In genomic region chr2:5420621-5421196, GRCm38 (mm10) we compare ENCODE assay signal across 22 mouse cellular contexts.
DNase-seq lines count a peak whose midpoint lies in the region; ATAC-seq and TF ChIP-seq lines count a peak whose summit lies in the region.
"Had no signal": no experiment of that assay in that cellular context is flagged by ENCODE, and none has a peak within 500 bp of the region (broad histone marks: within the 10 kb centered on the region; RNA-seq: fewer than 3 reads in every experiment).

No protein-coding gene starts in this region.

- no peaks in the 10 kb centered on the region for H3K9me3 ChIP-seq in midbrain, embryonic 15.5 days
- no peaks in the 10 kb centered on the region for H3K9me3 ChIP-seq in midbrain, embryonic 13.5 days
- no peaks in the 10 kb centered on the region for H3K9me3 ChIP-seq in midbrain, postnatal 0 days (ENCODE audit: low read length)
- no peaks in the 10 kb centered on the region for H3K9me3 ChIP-seq in liver, postnatal 0 days (ENCODE audit: low read length)
- H3K9me3 ChIP-seq: embryonic facial prominence, embryonic 13.5 days; forebrain, embryonic 15.5 days; heart, embryonic 10.5 days; hindbrain, embryonic 12.5 days; liver, embryonic 12.5 days; neural tube, embryonic 13.5 days had no signal

- no peak overlapping the region for H3K4me3 ChIP-seq in midbrain, embryonic 15.5 days
- no peak overlapping the region for H3K4me3 ChIP-seq in midbrain, embryonic 13.5 days (replicated peaks)
- no peak overlapping the region for H3K4me3 ChIP-seq in midbrain, postnatal 0 days (ENCODE audit: low read depth, low read length)
- no peak overlapping the region for H3K4me3 ChIP-seq in liver, postnatal 0 days (ENCODE audit: low read depth, low read length)
- H3K4me3 ChIP-seq: embryonic facial prominence, embryonic 13.5 days; forebrain, embryonic 15.5 days; heart, embryonic 10.5 days; hindbrain, embryonic 12.5 days; left cerebral cortex, adult 2 months; liver, embryonic 12.5 days; neural tube, embryonic 13.5 days had no signal

- TF ChIP-seq CTCF in midbrain, postnatal 0 days (IDR thresholded peaks at IDR 0.05): no peak
- TF ChIP-seq CTCF in liver, postnatal 0 days (IDR thresholded peaks at IDR 0.05; ENCODE audit: low read depth): no peak

- no peaks in the 10 kb centered on the region for H3K4me1 ChIP-seq in midbrain, embryonic 15.5 days
- H3K4me1 ChIP-seq in midbrain, embryonic 13.5 days (replicated peaks): peaks cover 3% of the 10 kb centered on the region; the same call in 1 of the 2 replicates
- H3K4me1 ChIP-seq in midbrain, postnatal 0 days (ENCODE audit: insufficient read depth, low read length): no peaks in the 10 kb centered on the region
- H3K4me1 ChIP-seq in liver, postnatal 0 days (ENCODE audit: insufficient read depth): peaks cover 4% of the 10 kb centered on the region; the same call in 1 of the 2 replicates
- H3K4me1 ChIP-seq: heart, embryonic 10.5 days; hindbrain, embryonic 12.5 days; liver, embryonic 12.5 days; neural tube, embryonic 13.5 days had no signal

- DNase-seq in embryo, embryonic 10.5 days (ENCODE audit: low spot score): peak; percentile 12
- no peak for DNase-seq in embryo, embryonic 10 days (ENCODE audit: low spot score)
- DNase-seq in kidney, postnatal 10 days: peak; percentile 64
- no peak for DNase-seq in kidney, adult 11 months
- DNase-seq in midbrain, postnatal 0 days (ENCODE audit: low spot score): peak; percentile 29
- no peak for DNase-seq in liver, postnatal 0 days
- DNase-seq: adrenal gland, postnatal 36 days; cerebellum, adult 18-20 months; cerebellum, postnatal 25 days; gastrocnemius, postnatal 36 days; layer of hippocampus, adult 9-11 months; right cerebral cortex, postnatal 14 days; spleen, adult 18-20 months had no signal

- no peaks in the 10 kb centered on the region for H3K27me3 ChIP-seq in midbrain, embryonic 15.5 days (replicated peaks)
- H3K27me3 ChIP-seq in midbrain, embryonic 13.5 days: peaks cover 8% of the 10 kb centered on the region
- H3K27me3 ChIP-seq in midbrain, postnatal 0 days (ENCODE audit: insufficient read depth, low read length): no peaks in the 10 kb centered on the region
- H3K27me3 ChIP-seq in liver, postnatal 0 days (ENCODE audit: insufficient read depth, low read length): no peaks in the 10 kb centered on the region
- H3K27me3 ChIP-seq: embryonic facial prominence, embryonic 13.5 days; forebrain, embryonic 15.5 days; hindbrain, embryonic 12.5 days; liver, embryonic 12.5 days; neural tube, embryonic 13.5 days had no signal

- ATAC-seq in midbrain, embryonic 15.5 days (replicated peaks): 0 out of 2 replicates have a peak, but pooled peaks have one; percentile 24
- no peak for ATAC-seq in midbrain, embryonic 13.5 days
- ATAC-seq in midbrain, postnatal 0 days (ENCODE audit: low FRiP score): no peak
- ATAC-seq in liver, postnatal 0 days: no peak
- ATAC-seq: forebrain, embryonic 15.5 days; liver, embryonic 12.5 days had no signal

- no peak for TF ChIP-seq EP300 in liver, postnatal 0 days (IDR thresholded peaks at IDR 0.05; ENCODE audit: low read depth)

- no peak overlapping the region for H3K9ac ChIP-seq in midbrain, embryonic 15.5 days
- no peak overlapping the region for H3K9ac ChIP-seq in midbrain, embryonic 13.5 days (replicated peaks)
- H3K9ac ChIP-seq in midbrain, postnatal 0 days (replicated peaks; ENCODE audit: low read length, poor library complexity, severe bottlenecking): no peak overlapping the region
- H3K9ac ChIP-seq in liver, postnatal 0 days (replicated peaks): no peak overlapping the region
- H3K9ac ChIP-seq: embryonic facial prominence, embryonic 13.5 days; forebrain, embryonic 15.5 days; hindbrain, embryonic 12.5 days; liver, embryonic 12.5 days; neural tube, embryonic 13.5 days had no signal

- peak overlapping the region; percentile 25; the same call in 1 of the 2 replicates for H3K27ac ChIP-seq in midbrain, embryonic 15.5 days
- no peak overlapping the region for H3K27ac ChIP-seq in midbrain, embryonic 13.5 days
- no peak overlapping the region for H3K27ac ChIP-seq in midbrain, postnatal 0 days (ENCODE audit: low read depth, low read length)
- no peak overlapping the region for H3K27ac ChIP-seq in liver, postnatal 0 days (ENCODE audit: low read depth)
- H3K27ac ChIP-seq: embryonic facial prominence, embryonic 13.5 days; forebrain, embryonic 15.5 days; heart, embryonic 10.5 days; hindbrain, embryonic 12.5 days; left cerebral cortex, adult 2 months; liver, embryonic 12.5 days; neural tube, embryonic 13.5 days had no signal

- no peak overlapping the region for H3K4me2 ChIP-seq in midbrain, embryonic 15.5 days
- no peak overlapping the region for H3K4me2 ChIP-seq in midbrain, embryonic 13.5 days (replicated peaks)
- no peak overlapping the region for H3K4me2 ChIP-seq in midbrain, postnatal 0 days (ENCODE audit: low read depth, low read length, poor library complexity, severe bottlenecking)
- H3K4me2 ChIP-seq in liver, postnatal 0 days (ENCODE audit: low read depth, low read length): no peak overlapping the region
- H3K4me2 ChIP-seq: embryonic facial prominence, embryonic 13.5 days; forebrain, embryonic 15.5 days; hindbrain, embryonic 12.5 days; liver, embryonic 12.5 days; neural tube, embryonic 13.5 days had no signal

- no peaks in the 10 kb centered on the region for H3K36me3 ChIP-seq in midbrain, embryonic 15.5 days (replicated peaks)
- no peaks in the 10 kb centered on the region for H3K36me3 ChIP-seq in midbrain, embryonic 13.5 days
- H3K36me3 ChIP-seq in midbrain, postnatal 0 days (ENCODE audit: insufficient read depth, low read length): no peaks in the 10 kb centered on the region
- no peaks in the 10 kb centered on the region for H3K36me3 ChIP-seq in liver, postnatal 0 days (replicated peaks; ENCODE audit: insufficient read depth, low read length)
- H3K36me3 ChIP-seq: embryonic facial prominence, embryonic 13.5 days; forebrain, embryonic 15.5 days; heart, embryonic 10.5 days; hindbrain, embryonic 12.5 days; liver, embryonic 12.5 days; neural tube, embryonic 13.5 days had no signal

- WGBS in midbrain, embryonic 15.5 days: 53% methylated on average over 5 of the region's 5 CpGs
- 74% methylated on average over 5 of the region's 5 CpGs for WGBS in midbrain, embryonic 13.5 days
- 39% methylated on average over 5 of the region's 5 CpGs for WGBS in midbrain, postnatal 0 days
- 83% methylated on average over 5 of the region's 5 CpGs for WGBS in liver, postnatal 0 days (ENCODE audit: insufficient replicate concordance)

Comparison
In these comparisons a context has a peak if more than half of its experiments do, and no peak if none do; other contexts are left out.
1. DNase-seq: peak in embryo, embryonic 10.5 days (single experiment), kidney, postnatal 10 days (single experiment) and midbrain, postnatal 0 days (single experiment); none in embryo, embryonic 10 days (single experiment), kidney, adult 11 months (single experiment) and liver, postnatal 0 days (single experiment).